Mouse (Mus musculus) liver, postnatal 0 days (tissue): ENCODE data around the gene Paqr7. TPM values are rescaled to one million over a fixed set of nuclear protein-coding genes. Genes with fewer than 3 reads are reported as not detected.

ENCODE experiments used
- ATAC-seq: fragments of 200-750 bp; cut with Nextera tagmentation; 2 replicates; pipeline ENCODE4 v1.8.0; 2017; ENCODE audit warnings: mild to moderate bottlenecking, moderate library complexity
- DNase-seq: peaks from one replicate; pipeline ENCODE4 v3.0.0-alpha.2; 2016
- H3K27ac ChIP-seq: fragments of 300-500 bp; sonication (generic); 2 replicates; pipeline ENCODE4 v1.5.1; 2014; ENCODE audit warnings: antibody characterized with exemption, moderate library complexity, mild to moderate bottlenecking, low read depth
- H3K27me3 ChIP-seq: fragments of 300-500 bp; sonication (generic); 2 replicates; pipeline ENCODE4 v1.6.1; 2014; ENCODE audit warnings: low read length, control low read depth, mixed read lengths; ENCODE audit not compliant: insufficient read depth
- H3K36me3 ChIP-seq: fragments of 300-500 bp; sonication (generic); replicated peaks from 2 replicates; pipeline ENCODE4 v1.6.1; 2014; ENCODE audit warnings: mild to moderate bottlenecking, control low read depth, low read length, moderate library complexity, mixed read lengths; ENCODE audit not compliant: insufficient read depth
- H3K4me1 ChIP-seq: fragments of 300-500 bp; sonication (generic); 2 replicates; pipeline ENCODE4 v1.6.1; 2014; ENCODE audit warnings: antibody characterized with exemption, mild to moderate bottlenecking, control low read depth; ENCODE audit not compliant: insufficient read depth
- H3K4me2 ChIP-seq: fragments of 300-500 bp; sonication (generic); 2 replicates; pipeline ENCODE4 v1.6.1; 2014; ENCODE audit warnings: low read depth, mild to moderate bottlenecking, low read length, moderate library complexity, mixed read lengths
- H3K4me3 ChIP-seq: fragments of 300-500 bp; sonication (generic); 2 replicates; pipeline ENCODE4 v1.5.1; 2014; ENCODE audit warnings: low read depth, low read length
- H3K9ac ChIP-seq: fragments of 300-500 bp; sonication (generic); replicated peaks from 2 replicates; pipeline ENCODE4 v1.6.1; 2014; ENCODE audit warnings: mild to moderate bottlenecking, moderate library complexity
- H3K9me3 ChIP-seq: fragments of 300-500 bp; sonication (generic); 2 replicates; pipeline ENCODE4 v1.6.1; 2016; ENCODE audit warnings: mild to moderate bottlenecking, control low read depth, low read length, mixed read lengths
- CTCF ChIP-seq: sonication (generic); IDR thresholded peaks from 2 replicates; pipeline ENCODE4 v1.5.1; 2016; ENCODE audit warnings: antibody characterized with exemption, low read depth
- EP300 ChIP-seq: IDR thresholded peaks from 2 replicates; pipeline ENCODE4 v1.6.1; 2016; ENCODE audit warnings: antibody characterized with exemption, low read depth, mild to moderate bottlenecking
- WGBS: fragments of 180-500 bp; shearing (Covaris S2); extraction: QIAGEN DNeasy Blood & Tissue Kit; methylation state at CpG from one replicate; pipeline ENCODE4 v1.1.7; 2014; ENCODE audit not compliant: insufficient replicate concordance; 5-methylcytosine and 5-hydroxymethylcytosine counted together
- polyA plus RNA-seq: library from polyadenylated mRNA; unstranded; fragments of >200 nt; fragmentation: Nextera tagmentation; extraction: Ambion mirVana; gene quantifications from 2 replicates; pipeline ENCODE4 v1.2.1, GENCODE M21; 2015

Paqr7 gene
- polyA plus RNA-seq, 1 experiment from 2014 or later: 12.4 TPM

DNA sequence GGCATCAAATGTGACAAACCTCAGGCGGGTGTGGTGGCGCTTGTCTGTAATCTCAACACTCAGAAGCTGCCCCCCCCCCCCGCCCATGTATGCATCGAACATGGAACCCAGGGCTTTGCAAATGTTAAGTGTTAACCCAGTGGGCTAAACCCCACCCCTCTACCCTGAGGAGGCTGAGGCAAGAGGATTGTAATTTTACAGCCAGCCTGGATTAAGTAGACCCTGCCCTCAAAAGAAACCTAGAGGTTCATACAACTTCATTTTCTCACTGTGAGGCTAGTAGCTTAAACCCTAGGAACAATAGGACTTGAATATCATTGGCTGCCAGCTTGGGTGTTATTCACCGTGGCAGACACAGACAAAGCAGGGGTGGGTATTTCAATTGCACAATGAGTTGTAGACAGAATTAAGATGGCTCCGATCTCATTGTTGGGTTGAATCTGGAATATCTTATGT is 27.1 kb upstream of the Paqr7 start:
- Histone ChIP-seq H3K27ac (peak overlapping the region; percentile 55), H3K4me1 (peaks cover 21% of the 10 kb centered on the region), H3K36me3 (peaks cover 25% of the 10 kb centered on the region), H3K4me3 (peak overlapping the region; percentile 83), H3K27me3 (no peaks in the 10 kb centered on the region), H3K9ac (peak overlapping the region; percentile 58), H3K9me3 (no peaks in the 10 kb centered on the region), H3K4me2 (peak overlapping the region; percentile 96)
- TF ChIP-seq CTCF: no peak
- no peak for TF ChIP-seq EP300
- 16% methylated on average over 6 of the region's 6 CpGs for WGBS
- DNase-seq (peak; percentile 42), ATAC-seq (peak; percentile 15)

- H3K9me3 ChIP-seq: no peaks in the 10 kb centered on the region
- H3K9ac ChIP-seq: no peak overlapping the region
- DNase-seq (no peak), ATAC-seq (no peak)
- H3K27ac ChIP-seq: no peak overlapping the region
- H3K36me3 ChIP-seq: peaks cover 31% of the 10 kb centered on the region
- TF ChIP-seq CTCF: no peak
- TF ChIP-seq EP300: no peak
- 79% methylated on average over 3 of the region's 3 CpGs for WGBS
- peak overlapping the region; percentile 96 for H3K4me2 ChIP-seq
- peaks cover 21% of the 10 kb centered on the region for H3K4me1 ChIP-seq
- H3K4me3 ChIP-seq: peak overlapping the region; percentile 83
- H3K27me3 ChIP-seq: no peaks in the 10 kb centered on the region
Measured at GRCm38 (mm10) chr4:134469985-134470384, 26.5 kb upstream of the Paqr7 start.

- no peak for ATAC-seq
- Histone ChIP-seq H3K9me3 (no peaks in the 10 kb centered on the region), H3K4me2 (no peak overlapping the region), H3K36me3 (peaks cover 38% of the 10 kb centered on the region), H3K4me3 (no peak overlapping the region), H3K9ac (no peak overlapping the region), H3K27me3 (no peaks in the 10 kb centered on the region), H3K4me1 (peaks cover 21% of the 10 kb centered on the region), H3K27ac (no peak overlapping the region)
- no peak for DNase-seq
- TF ChIP-seq EP300 (no peak), CTCF (peak; percentile 51)
Measured at GRCm38 (mm10) chr4:134471469-134471868, 25.0 kb upstream of the Paqr7 start.

GRCm38 (mm10) chr4:134473764-134474163 is 22.7 kb upstream of the Paqr7 start:
- peaks cover 38% of the 10 kb centered on the region for H3K36me3 ChIP-seq
- no peak overlapping the region for H3K27ac ChIP-seq
- peaks cover 8% of the 10 kb centered on the region; the same call in 1 of the 2 replicates for H3K4me1 ChIP-seq
- no peak for DNase-seq
- WGBS: 86% methylated on average over 4 of the region's 4 CpGs
- no peak for TF ChIP-seq CTCF
- TF ChIP-seq EP300: no peak
- no peaks in the 10 kb centered on the region for H3K9me3 ChIP-seq
- H3K4me2 ChIP-seq: no peak overlapping the region
- H3K4me3 ChIP-seq: no peak overlapping the region
- ATAC-seq: no peak
- H3K9ac ChIP-seq: no peak overlapping the region
- H3K27me3 ChIP-seq: no peaks in the 10 kb centered on the region

DNA sequence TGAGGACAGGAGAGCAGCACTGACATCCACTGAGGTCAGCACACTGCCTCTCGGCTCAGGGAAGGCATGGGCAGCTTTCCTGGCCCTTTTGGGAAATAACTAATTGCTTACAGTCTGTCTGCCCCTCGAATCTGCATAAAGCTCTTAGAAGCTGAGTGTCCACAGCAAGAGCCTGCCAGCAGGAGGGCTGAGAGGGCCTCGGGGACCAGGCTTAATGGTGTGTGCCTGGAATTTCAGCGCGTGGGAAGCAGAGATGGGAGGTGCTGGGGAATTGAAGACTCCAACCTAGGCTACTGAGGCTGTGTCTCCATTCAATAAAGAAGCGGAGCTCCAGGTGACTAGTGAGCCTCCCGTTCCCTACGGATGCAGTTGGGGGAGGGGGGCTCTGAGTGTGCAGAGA is 22.3 kb upstream of the Paqr7 start:
- Histone ChIP-seq H3K36me3 (peaks cover 38% of the 10 kb centered on the region), H3K4me2 (no peak overlapping the region), H3K9ac (no peak overlapping the region), H3K4me1 (peaks cover 7% of the 10 kb centered on the region; the same call in 1 of the 2 replicates), H3K4me3 (no peak overlapping the region), H3K27me3 (no peaks in the 10 kb centered on the region), H3K9me3 (no peaks in the 10 kb centered on the region), H3K27ac (no peak overlapping the region)
- no peak for TF ChIP-seq EP300
- TF ChIP-seq CTCF: no peak
- no peak for ATAC-seq
- DNase-seq: no peak
- WGBS: 85% methylated on average over 8 of the region's 8 CpGs

GRCm38 (mm10) chr4:134476899-134477298 is 19.6 kb upstream of the Paqr7 start:
- no peaks in the 10 kb centered on the region for H3K9me3 ChIP-seq
- no peak for ATAC-seq
- no peak overlapping the region for H3K4me2 ChIP-seq
- DNase-seq: no peak
- H3K36me3 ChIP-seq: peaks cover 28% of the 10 kb centered on the region
- H3K4me1 ChIP-seq: no peaks in the 10 kb centered on the region
- H3K27ac ChIP-seq: no peak overlapping the region
- H3K27me3 ChIP-seq: no peaks in the 10 kb centered on the region
- 89% methylated on average over 8 of the region's 8 CpGs for WGBS
- no peak for TF ChIP-seq EP300
- no peak for TF ChIP-seq CTCF
- H3K4me3 ChIP-seq: no peak overlapping the region
- H3K9ac ChIP-seq: no peak overlapping the region

DNA sequence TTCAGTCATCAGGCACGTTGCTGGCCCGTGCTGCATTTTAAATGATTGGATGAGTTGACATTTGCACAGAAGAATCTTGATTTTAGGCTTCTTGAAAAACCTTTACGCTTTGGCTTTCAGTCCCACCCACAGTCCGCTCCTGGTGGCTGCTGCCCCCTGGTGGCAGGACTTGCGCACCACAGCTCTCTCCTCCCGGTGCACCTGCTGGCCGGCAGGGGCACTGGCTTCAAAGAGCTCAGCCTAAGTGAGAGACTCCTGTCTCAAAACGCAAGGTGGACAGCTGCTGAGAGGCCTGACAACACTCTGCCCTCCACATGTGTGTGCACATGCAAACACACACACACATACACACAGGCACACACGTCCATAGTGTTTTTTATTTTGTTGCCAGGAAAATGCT is 18.5 kb upstream of the Paqr7 start:
- H3K4me1 ChIP-seq: peaks cover 4% of the 10 kb centered on the region; the same call in 1 of the 2 replicates
- no peak overlapping the region for H3K4me2 ChIP-seq
- no peak overlapping the region for H3K9ac ChIP-seq
- H3K27ac ChIP-seq: no peak overlapping the region
- DNase-seq (peak; percentile 94), ATAC-seq (peak; percentile 80)
- H3K9me3 ChIP-seq: no peaks in the 10 kb centered on the region
- no peaks in the 10 kb centered on the region for H3K27me3 ChIP-seq
- WGBS: 5% methylated on average over 9 of the region's 9 CpGs
- H3K4me3 ChIP-seq: no peak overlapping the region
- TF ChIP-seq EP300 (no peak), CTCF (peak; percentile 100)
- H3K36me3 ChIP-seq: peaks cover 20% of the 10 kb centered on the region
